Mouse (Mus musculus): Measurements from ENCODE around the gene Gmpr. TPM values are rescaled to one million over a fixed set of nuclear protein-coding genes. Genes with fewer than 3 reads are reported as not detected.
"Not testable (repeated sequence)": the region's sequence is repeated elsewhere in the genome, so short reads cannot be mapped to it uniquely, and the experiment has no call there.

Gmpr gene
- polyA plus RNA-seq, 1 experiment from 2014 or later: 50.5 TPM

DNA sequence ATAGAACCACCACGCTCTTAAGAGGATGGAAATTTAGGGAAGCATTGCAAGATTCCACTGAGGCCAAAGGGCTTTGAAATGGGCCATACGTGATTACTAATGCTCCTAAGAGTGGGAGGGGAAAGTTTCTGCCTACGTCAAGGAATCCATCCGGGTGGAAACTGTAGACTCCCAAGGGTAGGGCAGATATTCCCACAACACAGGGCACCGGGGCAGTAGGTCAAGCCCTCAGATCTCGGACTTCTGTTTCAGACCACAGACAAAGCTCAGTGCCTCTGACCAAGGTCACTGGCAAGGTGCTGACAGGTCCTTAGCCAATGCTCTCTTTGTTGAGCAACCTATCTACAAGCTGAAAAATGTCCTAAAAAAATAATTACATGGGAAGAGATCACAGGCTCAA is 27.3 kb upstream of the Gmpr start:
- no peaks in the 10 kb centered on the region for H3K4me1 ChIP-seq
- no peaks in the 10 kb centered on the region for H3K9me3 ChIP-seq
- H3K4me2 ChIP-seq: no peak overlapping the region
- H3K4me3 ChIP-seq (replicated peaks): no peak overlapping the region
- no peaks in the 10 kb centered on the region for H3K27me3 ChIP-seq (replicated peaks)
- H3K27ac ChIP-seq: no peak overlapping the region
- H3K36me3 ChIP-seq: no peaks in the 10 kb centered on the region
- no peak for ATAC-seq (ENCODE audit: insufficient read depth, low FRiP score, low read depth)
- WGBS: 75% methylated on average over 6 of the region's 6 CpGs
- H3K9ac ChIP-seq: no peak overlapping the region

DNA sequence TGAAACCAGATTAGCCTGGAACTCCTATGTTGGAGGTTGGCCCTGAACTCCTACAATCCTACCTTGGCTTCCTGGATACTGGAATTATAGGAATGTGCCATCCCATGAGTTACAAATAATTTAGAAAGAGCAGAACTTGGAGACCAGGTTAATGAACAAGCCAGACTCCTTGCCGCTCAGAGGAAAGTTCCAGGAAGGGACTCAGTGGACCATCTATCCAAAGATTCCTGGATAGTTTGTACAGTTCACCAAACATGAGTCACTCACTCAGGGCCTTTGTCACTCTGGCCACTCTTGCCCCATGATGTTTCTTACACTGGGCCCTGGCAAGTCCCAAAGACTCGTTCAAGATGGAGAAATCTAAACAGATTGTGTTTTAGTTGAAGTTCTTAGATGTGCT is 24.0 kb upstream of the Gmpr start:
- H3K4me2 ChIP-seq: no peak overlapping the region
- 89% methylated on average over 2 of the region's 2 CpGs for WGBS
- H3K36me3 ChIP-seq: no peaks in the 10 kb centered on the region
- no peaks in the 10 kb centered on the region for H3K4me1 ChIP-seq
- no peaks in the 10 kb centered on the region for H3K27me3 ChIP-seq (replicated peaks)
- H3K4me3 ChIP-seq (replicated peaks): no peak overlapping the region
- H3K9me3 ChIP-seq: no peaks in the 10 kb centered on the region
- no peak overlapping the region for H3K9ac ChIP-seq
- ATAC-seq (ENCODE audit: insufficient read depth, low FRiP score, low read depth): no peak
- H3K27ac ChIP-seq: no peak overlapping the region

DNA sequence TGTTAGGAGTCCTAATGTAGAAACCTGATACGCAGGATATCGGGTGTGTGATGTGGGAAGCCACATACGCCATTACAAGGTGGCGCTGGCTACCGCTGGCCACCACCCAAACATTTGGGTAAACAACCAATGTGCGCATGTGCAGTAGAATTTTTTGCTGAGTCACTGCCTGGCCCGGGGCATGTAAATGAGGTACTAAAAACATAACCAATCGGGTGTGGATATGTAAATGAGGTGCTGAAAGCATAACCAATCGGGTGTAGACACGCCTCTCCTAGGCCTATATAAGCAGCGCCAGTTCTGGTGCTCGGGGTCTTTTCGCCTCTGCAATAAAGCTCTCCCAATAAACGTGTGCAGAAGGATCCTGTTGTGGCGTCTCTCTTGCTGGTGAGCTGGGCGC is 23.3 kb upstream of the Gmpr start:
- WGBS: 93% methylated on average over 16 of the region's 16 CpGs

GRCm38 (mm10) chr13:45485602-45486001 is 21.6 kb upstream of the Gmpr start:
- Histone ChIP-seq H3K27ac (no peak overlapping the region), H3K4me1 (no peaks in the 10 kb centered on the region), H3K27me3 (replicated peaks) (no peaks in the 10 kb centered on the region), H3K9ac (no peak overlapping the region), H3K9me3 (no peaks in the 10 kb centered on the region), H3K36me3 (no peaks in the 10 kb centered on the region), H3K4me2 (no peak overlapping the region), H3K4me3 (replicated peaks) (no peak overlapping the region)
- no peak for ATAC-seq (ENCODE audit: insufficient read depth, low FRiP score, low read depth)
- 81% methylated on average over 4 of the region's 4 CpGs for WGBS

More for the DNA sequence above, 23.3 kb upstream of the Gmpr start:
- not testable (repeated sequence) for H3K27ac ChIP-seq; H3K4me1 ChIP-seq; H3K4me3 ChIP-seq (replicated peaks); H3K27me3 ChIP-seq (replicated peaks); H3K9me3 ChIP-seq; H3K9ac ChIP-seq; H3K36me3 ChIP-seq; ATAC-seq (ENCODE audit: insufficient read depth, low FRiP score, low read depth); H3K4me2 ChIP-seq

- H3K9ac ChIP-seq: no peak overlapping the region
- no peaks in the 10 kb centered on the region for H3K9me3 ChIP-seq
- no peak overlapping the region for H3K4me2 ChIP-seq
- WGBS: 36% methylated on average over 2 of the region's 2 CpGs
- H3K27me3 ChIP-seq (replicated peaks): no peaks in the 10 kb centered on the region
- H3K4me1 ChIP-seq: no peaks in the 10 kb centered on the region
- no peak overlapping the region for H3K27ac ChIP-seq
- H3K4me3 ChIP-seq (replicated peaks): no peak overlapping the region
- no peak for ATAC-seq (ENCODE audit: insufficient read depth, low FRiP score, low read depth)
- H3K36me3 ChIP-seq: no peaks in the 10 kb centered on the region
Observed at GRCm38 (mm10) chr13:45486598-45486997, 20.6 kb upstream of the Gmpr start.

DNA sequence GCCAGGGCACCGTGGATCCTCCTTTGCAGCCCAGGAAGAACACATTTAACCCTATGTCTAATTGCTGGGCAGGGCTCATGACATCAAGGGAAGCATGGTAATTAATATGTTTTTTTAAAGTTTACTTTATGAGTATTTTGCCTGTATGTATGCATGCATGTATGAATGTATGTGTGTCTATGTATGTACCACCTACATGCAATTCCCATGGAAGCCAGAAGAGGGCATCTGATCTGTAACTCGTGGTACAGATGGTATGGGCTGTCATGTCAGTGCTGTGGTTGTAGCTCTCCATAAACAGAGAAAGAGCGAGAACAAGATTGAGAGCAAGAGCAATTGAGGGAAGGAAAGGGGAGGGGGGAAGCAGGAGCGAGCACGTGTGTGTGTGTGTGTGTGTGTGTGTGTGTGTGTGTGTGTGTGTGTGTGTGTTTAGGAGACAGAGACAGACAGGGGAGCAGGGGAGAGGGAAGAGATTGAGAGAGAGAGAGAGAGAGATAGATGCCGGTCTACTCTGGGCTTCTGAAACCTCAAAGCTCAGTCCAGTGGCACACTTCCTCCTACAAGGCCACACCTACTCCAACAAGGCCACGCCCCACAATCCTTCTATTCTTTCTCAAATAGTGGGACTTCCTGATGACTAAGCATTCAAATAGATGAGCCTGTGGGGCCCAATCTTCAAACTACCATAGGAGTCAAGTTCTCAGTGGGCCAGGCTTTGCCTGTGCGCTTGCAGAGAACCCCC is 15.1 kb upstream of the Gmpr start:
- Histone ChIP-seq H3K27ac (no peak overlapping the region), H3K9ac (no peak overlapping the region), H3K36me3 (no peaks in the 10 kb centered on the region), H3K4me2 (no peak overlapping the region), H3K4me3 (replicated peaks) (no peak overlapping the region), H3K9me3 (no peaks in the 10 kb centered on the region), H3K4me1 (no peaks in the 10 kb centered on the region), H3K27me3 (replicated peaks) (no peaks in the 10 kb centered on the region)
- ATAC-seq (ENCODE audit: insufficient read depth, low FRiP score, low read depth): no peak
- 80% methylated on average over 8 of the region's 8 CpGs for WGBS

DNA sequence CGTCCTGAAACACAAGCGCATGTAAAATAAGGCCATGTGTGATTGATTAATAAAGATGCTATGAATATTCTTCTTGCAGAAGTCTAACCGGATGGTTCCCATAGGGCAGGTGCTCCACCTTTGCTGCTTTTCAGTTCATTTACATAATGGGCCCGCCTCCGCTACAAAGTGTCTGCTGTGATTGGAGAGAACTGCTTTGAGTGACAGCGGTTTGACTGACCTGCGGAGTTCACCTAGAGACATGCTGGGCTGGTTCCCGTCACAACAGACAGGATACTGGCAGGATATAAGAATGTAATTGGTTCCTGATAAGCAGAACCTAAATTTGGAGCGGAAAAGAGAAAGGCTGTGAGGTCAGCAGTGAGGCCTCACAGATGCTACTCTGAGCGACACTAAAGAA is 13.4 kb upstream of the Gmpr start:
- Histone ChIP-seq H3K27me3 (replicated peaks) (no peaks in the 10 kb centered on the region), H3K4me1 (no peaks in the 10 kb centered on the region), H3K4me3 (replicated peaks) (no peak overlapping the region), H3K9me3 (no peaks in the 10 kb centered on the region), H3K27ac (no peak overlapping the region), H3K36me3 (no peaks in the 10 kb centered on the region), H3K4me2 (0 out of 2 replicates have a peak overlapping the region, but pooled peaks have one; percentile 5), H3K9ac (no peak overlapping the region)
- ATAC-seq (ENCODE audit: insufficient read depth, low FRiP score, low read depth): no peak
- 44% methylated on average over 10 of the region's 10 CpGs for WGBS

DNA sequence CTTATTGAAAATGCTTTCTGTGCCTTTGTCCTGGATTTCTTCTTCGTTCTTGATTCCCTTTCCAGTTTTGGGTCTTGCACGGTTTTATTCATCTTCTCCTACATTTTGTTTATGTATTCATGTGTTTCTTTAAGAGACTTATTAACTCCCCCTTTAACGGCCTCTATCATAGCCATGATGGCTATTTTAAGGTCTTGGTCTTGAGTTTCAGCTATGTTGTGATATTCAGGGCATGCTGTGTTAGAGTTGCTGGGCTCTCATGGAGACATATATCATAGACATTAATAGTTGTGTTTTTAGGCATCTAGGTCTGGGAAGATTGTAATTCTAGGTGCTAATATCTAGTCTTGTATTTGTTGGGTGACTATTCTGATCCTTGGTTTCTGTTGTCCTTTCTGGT is 8.6 kb upstream of the Gmpr start:
- Histone ChIP-seq H3K4me1 (no peaks in the 10 kb centered on the region), H3K9me3 (no peaks in the 10 kb centered on the region), H3K36me3 (no peaks in the 10 kb centered on the region), H3K9ac (no peak overlapping the region), H3K27me3 (replicated peaks) (no peaks in the 10 kb centered on the region), H3K27ac (no peak overlapping the region), H3K4me2 (no peak overlapping the region), H3K4me3 (replicated peaks) (no peak overlapping the region)
- ATAC-seq (ENCODE audit: insufficient read depth, low FRiP score, low read depth): no peak
- 75% methylated on average over 3 of the region's 3 CpGs for WGBS

GRCm38 (mm10) chr13:45499391-45499790 is 7.9 kb upstream of the Gmpr start:
- Histone ChIP-seq H3K4me1 (no peaks in the 10 kb centered on the region), H3K4me3 (replicated peaks) (no peak overlapping the region), H3K4me2 (no peak overlapping the region), H3K27me3 (replicated peaks) (no peaks in the 10 kb centered on the region), H3K27ac (no peak overlapping the region), H3K36me3 (no peaks in the 10 kb centered on the region), H3K9ac (no peak overlapping the region), H3K9me3 (no peaks in the 10 kb centered on the region)
- WGBS: 84% methylated on average over 3 of the region's 3 CpGs
- no peak for ATAC-seq (ENCODE audit: insufficient read depth, low FRiP score, low read depth)

- H3K9me3 ChIP-seq: no peaks in the 10 kb centered on the region
- no peak overlapping the region for H3K4me2 ChIP-seq
- ATAC-seq (ENCODE audit: insufficient read depth, low FRiP score, low read depth): peak; percentile 65; the same call in 1 of the 2 replicates
- H3K36me3 ChIP-seq: no peaks in the 10 kb centered on the region
- no peak overlapping the region for H3K9ac ChIP-seq
- H3K27ac ChIP-seq: no peak overlapping the region
- no peaks in the 10 kb centered on the region for H3K27me3 ChIP-seq (replicated peaks)
- WGBS: 75% methylated on average over 3 of the region's 3 CpGs
- H3K4me1 ChIP-seq: no peaks in the 10 kb centered on the region
- no peak overlapping the region for H3K4me3 ChIP-seq (replicated peaks)
Observed at GRCm38 (mm10) chr13:45499906-45500305, 7.3 kb upstream of the Gmpr start.

GRCm38 (mm10) chr13:45502791-45503190 is 4.5 kb upstream of the Gmpr start:
- ATAC-seq (ENCODE audit: insufficient read depth, low FRiP score, low read depth): no peak
- Histone ChIP-seq H3K4me3 (replicated peaks) (no peak overlapping the region), H3K4me2 (no peak overlapping the region), H3K27ac (no peak overlapping the region), H3K36me3 (no peaks in the 10 kb centered on the region), H3K9me3 (no peaks in the 10 kb centered on the region), H3K4me1 (peaks cover 5% of the 10 kb centered on the region), H3K27me3 (replicated peaks) (no peaks in the 10 kb centered on the region), H3K9ac (no peak overlapping the region)
- WGBS: 81% methylated on average over 5 of the region's 5 CpGs

DNA sequence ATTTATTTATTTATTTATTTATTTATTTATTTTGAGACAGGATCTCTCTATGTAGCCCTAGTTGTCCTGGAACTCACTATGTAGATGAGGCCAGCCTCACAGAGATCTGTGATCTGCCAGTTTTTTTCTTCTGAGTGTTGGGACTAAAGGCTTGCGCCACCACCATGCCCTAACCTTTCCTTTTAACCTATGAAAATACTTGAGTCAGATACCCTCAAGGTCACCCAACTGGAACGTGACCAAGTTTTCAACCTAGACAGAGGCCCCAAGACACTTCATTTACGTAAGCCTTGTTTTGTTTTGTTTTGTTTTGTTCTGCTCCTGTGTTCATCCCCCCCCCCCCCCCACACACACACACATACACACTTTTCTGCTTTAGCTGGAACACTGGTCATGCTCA is 1.7 kb upstream of the Gmpr start:
- H3K9me3 ChIP-seq: no peaks in the 10 kb centered on the region
- no peak overlapping the region for H3K4me3 ChIP-seq (replicated peaks)
- H3K9ac ChIP-seq: no peak overlapping the region
- H3K4me2 ChIP-seq: no peak overlapping the region
- no peak overlapping the region for H3K27ac ChIP-seq
- ATAC-seq (ENCODE audit: insufficient read depth, low FRiP score, low read depth): no peak
- no peaks in the 10 kb centered on the region for H3K27me3 ChIP-seq (replicated peaks)
- 88% methylated on average over 3 of the region's 3 CpGs for WGBS
- peaks cover 14% of the 10 kb centered on the region for H3K4me1 ChIP-seq
- H3K36me3 ChIP-seq: no peaks in the 10 kb centered on the region

GRCm38 (mm10) chr13:45508495-45508894 is 1.3 kb downstream of the Gmpr start:
- peaks cover 25% of the 10 kb centered on the region for H3K4me1 ChIP-seq
- ATAC-seq (ENCODE audit: insufficient read depth, low FRiP score, low read depth): peak; percentile 38; the same call in 1 of the 2 replicates
- WGBS: 3% methylated on average over 8 of the region's 8 CpGs
- no peaks in the 10 kb centered on the region for H3K36me3 ChIP-seq
- peak overlapping the region; percentile 85; the same call in 1 of the 2 replicates for H3K27ac ChIP-seq
- no peaks in the 10 kb centered on the region for H3K27me3 ChIP-seq (replicated peaks)
- no peaks in the 10 kb centered on the region for H3K9me3 ChIP-seq
- peak overlapping the region; percentile 46; the same call in 1 of the 2 replicates for H3K9ac ChIP-seq
- peak overlapping the region; percentile 96 for H3K4me2 ChIP-seq
- peak overlapping the region; percentile 63 for H3K4me3 ChIP-seq (replicated peaks)

Data from stomach, embryonic 15.5 days (tissue).